Mouse (Mus musculus) thymus, postnatal 36 days (tissue): ENCODE measurements at regions not wholly inside any gene's neighbourhood (a gene's known extent, or its start where the extent isn't known, plus 50 kb on each side); places are given as distances from the start of the nearest gene placed in this dataset.
A peak's percentile ranks its signal among the peaks of the same experiment; 100 is the strongest.

ENCODE experiments used
- DNase-seq, 2 experiments: peaks; one replicate each; pipeline ENCODE4 v3.0.0; 2022; ENCODE audit warnings: mixed read lengths in 2 of 2

DNA sequence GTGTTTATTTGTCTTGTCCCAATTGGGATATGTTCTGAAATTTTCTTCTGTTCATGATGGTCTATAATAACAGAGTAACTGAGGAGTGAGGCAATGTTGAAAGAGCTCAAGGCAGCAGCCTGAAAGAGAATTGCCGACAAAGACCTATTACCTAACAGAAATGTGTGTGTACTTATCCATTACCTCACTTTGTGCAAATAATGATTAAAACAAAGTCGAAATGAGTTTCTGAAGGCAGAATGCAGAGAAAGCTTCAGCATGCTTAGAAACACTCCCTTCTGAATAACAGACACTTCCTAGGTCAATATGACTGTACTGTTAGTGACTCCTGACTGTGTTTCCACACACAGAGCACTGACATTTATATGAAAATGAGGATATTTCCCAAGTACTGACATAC is 63.0 kb downstream of the Kbtbd8 start:
- no peak for DNase-seq

DNA sequence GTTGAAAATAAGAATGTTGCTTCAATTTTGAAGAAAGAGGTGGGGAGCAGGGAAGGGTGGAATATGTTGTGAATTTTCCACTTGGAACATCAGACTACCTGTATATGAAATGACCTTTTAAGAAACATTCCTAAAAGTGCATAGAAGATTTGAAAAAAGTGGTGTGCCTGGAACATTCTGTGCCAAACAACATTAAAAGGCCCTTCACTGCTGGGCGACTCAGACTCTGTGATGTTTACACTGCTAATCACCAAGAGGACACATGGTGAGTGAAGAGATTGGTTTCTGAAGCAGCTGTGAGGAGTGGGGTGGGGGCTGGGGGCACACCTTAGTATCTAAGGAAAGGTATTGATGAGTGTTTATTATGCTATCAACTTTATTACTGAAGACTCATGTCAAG is 65.2 kb downstream of the Kbtbd8 start:
- no peak for DNase-seq

DNA sequence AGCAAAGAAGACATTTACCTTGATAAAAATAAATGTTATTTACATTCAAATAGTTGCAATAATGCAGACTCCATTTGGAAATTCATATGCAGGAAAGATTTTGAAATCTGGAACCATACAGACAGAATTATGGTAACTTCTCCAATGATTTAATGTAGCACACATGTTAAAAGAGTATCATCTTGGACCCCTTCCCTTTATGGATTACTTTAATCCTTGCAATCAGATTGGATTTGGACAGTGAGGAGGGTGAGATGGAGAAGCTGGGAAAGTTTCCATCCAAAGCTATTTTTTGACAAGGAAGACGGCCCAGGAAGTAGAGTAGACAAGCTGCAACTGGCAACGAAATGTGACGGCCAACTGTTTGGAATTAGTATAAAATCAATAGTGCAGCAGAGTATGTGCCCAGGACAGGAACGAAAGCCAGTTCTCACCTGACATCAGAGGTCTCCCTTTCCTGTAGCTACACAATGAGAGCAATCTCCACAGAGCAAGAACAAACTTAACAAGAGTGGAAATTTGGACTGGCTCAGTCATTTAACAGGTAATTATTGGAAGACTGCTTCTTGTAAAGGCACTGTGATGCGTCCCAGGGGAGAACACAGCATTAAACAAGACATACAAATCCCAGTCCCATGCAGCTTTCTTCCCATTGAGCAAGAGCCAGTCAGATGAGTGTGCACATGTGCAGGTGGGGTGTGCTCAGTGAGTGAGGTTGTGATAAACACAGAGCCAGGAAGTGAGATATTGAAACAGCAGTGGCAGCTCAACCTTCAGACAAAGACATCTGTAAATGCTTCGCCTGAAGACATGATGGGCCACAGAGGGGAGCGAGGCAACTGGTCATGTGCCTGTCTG is 68.3 kb downstream of the Kbtbd8 start:
- DNase-seq: no peak

DNA sequence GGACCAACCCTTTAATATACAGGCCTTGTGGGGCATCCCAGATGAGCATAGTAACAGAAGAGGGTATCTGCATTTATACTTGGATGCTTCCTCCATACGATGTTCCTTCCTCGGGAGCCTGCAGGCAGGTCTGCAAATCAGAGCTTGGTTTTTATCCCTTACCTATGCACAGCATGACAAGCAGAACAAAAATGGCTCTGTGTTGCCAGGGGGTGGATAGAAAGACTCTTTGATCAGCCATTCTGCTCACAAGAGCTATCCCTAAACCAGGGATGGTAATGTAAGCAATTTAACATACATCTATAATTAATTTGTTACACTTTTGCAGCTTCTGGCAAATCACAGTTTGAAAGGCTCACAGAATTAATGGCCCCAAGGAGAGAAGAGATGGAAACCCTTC is 79.6 kb downstream of the Kbtbd8 start:
- no peak for DNase-seq

DNA sequence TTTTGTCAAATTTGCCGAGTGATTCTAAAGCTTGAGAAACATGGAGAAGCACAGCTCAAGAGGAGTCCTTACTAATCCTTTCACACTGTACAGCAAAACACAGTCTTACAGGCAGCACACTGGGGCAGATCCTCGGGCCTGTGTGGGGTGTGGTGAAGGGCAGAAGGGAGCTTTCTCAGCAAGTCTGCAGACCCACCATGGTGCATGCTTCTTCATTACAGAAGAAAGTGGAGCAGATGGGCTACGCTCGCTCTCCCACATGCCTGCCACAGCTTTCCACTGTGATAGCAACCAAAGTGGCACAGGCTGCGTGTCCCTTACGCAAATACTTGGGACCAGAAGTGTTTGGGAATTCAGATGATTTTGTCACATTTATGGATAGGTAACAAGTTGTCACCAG is 81.6 kb downstream of the Kbtbd8 start:
- no peak for DNase-seq

DNA sequence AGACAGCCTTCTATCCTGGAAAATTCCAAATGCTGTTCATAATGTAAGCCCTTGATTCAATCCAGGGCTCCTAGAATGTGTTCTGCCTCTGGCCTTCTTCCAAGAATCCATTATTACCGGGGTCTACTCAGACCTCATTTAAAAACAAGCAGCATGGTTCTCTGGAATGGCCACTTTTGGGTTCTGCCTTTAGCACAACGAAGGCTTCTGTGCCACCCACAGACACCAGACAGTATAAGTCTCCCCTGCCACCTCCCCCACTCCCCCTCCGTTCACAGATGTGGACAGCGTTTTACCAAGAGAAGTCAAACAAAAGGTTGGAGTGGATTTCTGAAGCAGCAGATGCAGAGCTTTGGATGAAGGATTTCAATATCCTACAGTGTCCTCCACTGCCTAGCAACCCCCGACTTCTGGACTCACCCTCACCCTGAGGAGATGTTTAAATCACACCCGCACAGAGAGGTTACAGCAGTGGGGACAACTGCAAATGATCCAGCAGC is 85.3 kb downstream of the Kbtbd8 start:
- DNase-seq: no peak

DNA sequence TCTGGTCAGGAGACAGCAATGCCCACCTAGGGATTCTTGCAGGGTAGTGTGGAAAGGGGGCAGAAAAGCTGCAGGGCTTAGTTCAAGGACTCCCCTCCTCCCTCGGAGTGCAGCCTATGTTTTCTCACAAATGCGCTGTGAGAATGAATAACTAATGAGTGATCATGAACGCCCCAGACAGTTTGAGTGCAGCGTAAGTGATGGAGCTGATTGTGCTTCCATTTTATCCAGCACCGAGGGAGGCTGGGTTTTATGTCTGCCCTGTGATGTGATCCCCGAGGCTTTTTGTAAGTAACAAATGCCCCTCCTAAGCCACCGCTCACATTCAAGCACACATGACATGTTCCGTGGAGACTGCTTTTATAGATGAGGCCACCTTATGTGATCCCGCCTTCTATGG is 85.9 kb downstream of the Kbtbd8 start:
- no peak for DNase-seq

DNA sequence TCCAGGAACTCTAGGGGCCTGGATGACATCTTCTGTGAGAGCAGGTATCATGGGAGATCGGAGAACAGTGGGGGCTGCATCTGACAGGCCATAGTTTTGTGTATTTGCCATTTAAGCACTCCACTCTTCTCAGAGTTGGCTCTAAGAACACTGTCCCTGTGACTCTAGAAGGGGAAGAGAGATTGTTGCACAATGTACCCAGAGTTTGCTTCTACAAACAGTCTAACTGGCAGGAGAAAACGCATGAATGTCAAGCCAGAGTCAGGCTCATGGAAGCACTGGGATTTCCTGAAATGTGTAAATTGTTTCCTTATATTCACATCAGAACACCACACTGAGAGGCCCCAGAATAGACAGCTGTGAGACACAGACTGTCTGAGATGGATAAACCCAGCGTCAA is 87.2 kb downstream of the Kbtbd8 start:
- DNase-seq: no peak

DNA sequence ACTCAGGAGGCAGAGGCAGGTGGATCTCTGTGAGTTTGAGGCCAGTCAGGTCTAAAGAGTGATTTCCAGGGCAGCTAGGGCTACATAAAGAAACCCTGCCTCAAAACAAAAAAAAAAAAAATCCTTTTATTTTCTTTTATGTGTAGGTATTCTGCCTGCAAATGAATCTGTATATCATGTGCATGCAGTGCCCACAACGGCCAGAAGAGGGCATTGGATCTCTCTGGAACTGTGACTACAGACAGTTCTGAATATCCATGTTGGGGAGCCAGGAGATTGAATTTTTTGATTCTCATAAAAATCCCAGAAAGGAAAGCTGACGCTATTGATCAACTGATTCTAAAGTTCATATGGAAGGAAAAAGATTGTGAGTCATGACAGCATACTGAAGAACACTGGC is 90.0 kb downstream of the Kbtbd8 start:
- DNase-seq: peak; percentile 11 to 23

DNA sequence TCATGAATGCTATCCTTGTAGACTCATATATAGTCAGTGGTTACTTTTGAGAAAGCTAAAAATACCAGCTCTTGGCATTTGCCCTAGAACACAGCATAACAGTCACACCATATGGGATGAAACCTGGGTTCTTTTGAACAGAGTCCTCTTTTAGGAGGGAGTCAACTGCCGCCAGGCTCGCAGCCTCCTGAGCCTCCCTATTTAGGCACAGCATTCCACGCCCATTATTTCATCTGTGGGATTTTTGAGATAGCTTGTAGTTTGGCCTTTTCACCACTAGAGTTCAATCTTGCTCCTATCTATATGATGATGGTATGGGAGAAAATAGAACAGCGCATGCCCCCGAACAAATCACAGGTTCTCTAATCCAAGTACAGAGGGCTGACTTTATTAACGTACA is 100.4 kb downstream of the Kbtbd8 start:
- no peak for DNase-seq

DNA sequence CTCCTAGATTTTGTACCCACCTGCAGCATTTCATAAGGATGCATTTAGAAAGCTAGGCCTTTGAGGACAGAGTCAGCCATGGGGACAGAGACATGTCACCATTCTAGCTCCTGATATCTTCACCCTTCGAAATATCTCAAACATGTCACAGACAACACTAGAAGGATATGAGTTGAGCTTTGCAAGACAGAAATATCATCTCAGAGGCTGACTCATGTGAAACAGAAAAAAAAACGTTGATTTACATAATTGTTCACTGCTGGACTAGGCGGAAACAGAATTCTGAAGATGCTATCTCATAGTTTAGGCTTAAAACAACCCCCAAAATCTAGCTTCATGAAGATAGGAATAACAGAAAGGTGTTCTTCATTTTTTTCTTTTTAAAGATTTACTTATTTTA is 101.8 kb downstream of the Kbtbd8 start:
- no peak for DNase-seq

DNA sequence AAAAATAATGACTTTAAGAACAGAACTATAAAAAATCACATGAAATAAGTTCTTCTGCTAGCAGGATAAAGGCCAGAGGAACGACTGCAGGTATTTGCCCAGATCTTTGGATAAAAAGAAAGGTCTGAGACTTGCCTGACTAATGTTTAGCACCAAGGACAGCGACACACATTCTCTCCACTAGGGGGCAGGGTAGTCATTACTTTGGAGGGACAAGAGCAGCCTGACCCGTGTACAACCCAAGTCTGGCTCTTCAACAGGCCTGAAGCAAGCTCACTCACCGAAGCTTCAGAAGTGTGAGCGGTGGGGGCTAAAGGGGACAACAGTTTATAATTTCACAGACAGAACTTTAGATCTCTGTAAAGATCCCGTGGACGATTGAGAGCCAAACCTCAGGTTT is 98.4 kb upstream of the Gm10234 start:
- peak; percentile 36 to 48 for DNase-seq

DNA sequence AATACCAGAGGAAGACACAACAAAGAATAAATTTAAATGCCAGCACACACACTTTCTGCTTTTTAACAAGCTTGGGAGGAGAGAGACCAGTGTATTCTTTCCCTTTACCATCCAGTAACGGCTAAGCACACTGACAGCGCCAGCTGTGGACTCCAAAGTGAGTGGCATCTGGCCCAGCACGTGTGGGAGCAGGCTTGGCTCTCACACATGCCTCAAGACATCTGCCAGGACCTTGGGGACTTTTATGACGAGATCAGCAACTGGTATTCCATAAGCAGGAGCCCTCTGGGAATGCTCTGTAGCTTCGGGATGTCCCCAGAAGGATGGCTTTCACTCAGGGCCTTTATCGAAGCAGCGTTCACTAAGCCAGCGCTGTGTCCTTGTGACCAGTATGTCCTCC is 92.0 kb upstream of the Gm10234 start:
- no peak for DNase-seq

DNA sequence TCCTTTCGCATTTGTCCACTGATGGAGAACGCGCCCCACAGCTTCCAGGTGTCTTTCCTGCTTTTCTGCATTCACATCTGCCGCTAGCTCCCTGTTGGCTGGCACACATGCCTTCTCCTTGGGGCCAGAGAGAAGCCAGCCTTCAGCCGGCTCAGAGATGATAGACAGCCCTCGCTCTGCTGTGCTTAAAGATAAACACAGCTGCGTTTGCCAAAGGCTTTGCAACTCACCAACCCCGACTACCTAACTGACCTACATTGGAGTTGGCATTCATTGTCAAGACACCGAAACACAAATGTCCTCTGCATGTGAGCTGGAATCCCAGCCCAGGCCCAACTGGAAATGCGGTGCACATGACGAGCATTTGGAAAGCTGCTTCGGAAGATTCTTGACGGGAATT is 87.2 kb upstream of the Gm10234 start:
- DNase-seq: no peak

DNA sequence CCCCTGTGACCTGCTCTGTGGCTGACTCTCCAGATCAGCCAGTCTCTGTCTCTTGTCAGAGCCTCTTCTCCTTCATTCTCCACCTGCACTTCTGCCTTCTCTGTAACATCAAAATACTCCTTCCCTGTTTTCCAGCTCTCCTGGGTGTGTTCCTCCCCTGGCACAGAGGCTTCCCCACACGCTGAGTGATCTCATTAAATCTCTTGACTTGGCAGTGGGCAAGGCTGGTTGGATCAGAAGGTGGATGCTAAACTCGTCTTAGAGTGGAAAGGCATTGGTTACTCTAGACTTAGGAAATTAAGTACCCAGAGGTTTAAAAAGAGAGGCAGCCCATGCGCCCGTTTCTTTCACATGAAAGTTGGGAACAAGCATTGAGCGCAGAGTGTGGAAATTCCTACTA is 78.3 kb upstream of the Gm10234 start:
- DNase-seq: no peak

DNA sequence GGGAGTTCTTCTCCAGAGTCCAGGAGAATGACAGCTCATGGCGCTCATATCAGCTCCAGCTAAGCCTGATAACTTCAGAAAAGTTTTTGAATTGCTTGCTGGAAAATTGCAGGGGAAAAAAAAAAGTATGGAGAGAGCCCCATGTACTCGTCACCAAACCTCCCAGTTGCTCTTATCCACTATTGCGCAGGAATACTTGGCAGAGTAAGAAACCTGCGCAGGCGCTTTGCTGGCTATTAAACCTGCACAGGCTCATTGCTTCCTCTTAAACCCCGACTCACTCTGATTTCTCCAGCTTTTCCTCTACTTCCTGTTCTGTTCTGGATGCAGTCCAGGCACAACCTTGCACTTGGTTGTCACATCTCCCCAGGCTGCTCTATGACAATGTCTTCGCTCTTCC is 77.0 kb upstream of the Gm10234 start:
- DNase-seq: no peak

DNA sequence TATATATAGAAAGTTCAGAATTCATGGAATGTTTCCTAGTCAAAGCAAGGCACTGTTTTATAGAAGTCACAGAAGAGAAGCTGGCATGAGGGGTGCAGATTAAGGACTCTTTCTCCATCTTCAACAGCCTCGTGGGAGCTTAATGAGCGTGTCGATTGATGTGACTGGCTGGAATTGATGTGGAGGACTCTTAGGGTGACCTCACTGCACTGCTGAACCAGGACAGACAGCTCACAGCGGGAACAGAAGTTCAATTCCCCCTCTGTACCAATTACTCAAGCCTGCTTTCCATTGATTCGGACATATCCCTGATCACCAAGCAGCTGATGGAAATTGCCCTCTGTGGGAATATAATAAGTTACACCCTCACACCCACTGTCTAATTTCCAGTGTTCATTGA is 65.6 kb upstream of the Gm10234 start:
- DNase-seq: no peak

DNA sequence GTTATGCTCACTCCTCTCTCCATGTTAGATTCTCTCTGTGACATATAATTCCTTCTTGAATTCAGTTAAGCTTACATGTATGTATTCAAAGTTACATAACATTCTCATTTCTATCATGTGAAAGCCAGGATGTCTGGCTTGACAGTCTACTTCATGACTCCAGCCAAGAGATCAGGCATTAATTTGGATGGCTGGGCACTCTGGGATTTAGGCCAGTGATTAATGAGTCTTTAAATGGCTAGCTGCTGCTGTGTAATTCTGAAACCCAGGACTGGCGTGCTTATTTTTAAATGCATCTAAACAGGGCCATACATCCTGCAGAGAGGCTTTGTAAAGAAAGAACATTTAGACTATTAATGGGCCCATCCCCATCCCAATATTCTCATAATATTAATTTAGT is 60.9 kb upstream of the Gm10234 start:
- no peak for DNase-seq

DNA sequence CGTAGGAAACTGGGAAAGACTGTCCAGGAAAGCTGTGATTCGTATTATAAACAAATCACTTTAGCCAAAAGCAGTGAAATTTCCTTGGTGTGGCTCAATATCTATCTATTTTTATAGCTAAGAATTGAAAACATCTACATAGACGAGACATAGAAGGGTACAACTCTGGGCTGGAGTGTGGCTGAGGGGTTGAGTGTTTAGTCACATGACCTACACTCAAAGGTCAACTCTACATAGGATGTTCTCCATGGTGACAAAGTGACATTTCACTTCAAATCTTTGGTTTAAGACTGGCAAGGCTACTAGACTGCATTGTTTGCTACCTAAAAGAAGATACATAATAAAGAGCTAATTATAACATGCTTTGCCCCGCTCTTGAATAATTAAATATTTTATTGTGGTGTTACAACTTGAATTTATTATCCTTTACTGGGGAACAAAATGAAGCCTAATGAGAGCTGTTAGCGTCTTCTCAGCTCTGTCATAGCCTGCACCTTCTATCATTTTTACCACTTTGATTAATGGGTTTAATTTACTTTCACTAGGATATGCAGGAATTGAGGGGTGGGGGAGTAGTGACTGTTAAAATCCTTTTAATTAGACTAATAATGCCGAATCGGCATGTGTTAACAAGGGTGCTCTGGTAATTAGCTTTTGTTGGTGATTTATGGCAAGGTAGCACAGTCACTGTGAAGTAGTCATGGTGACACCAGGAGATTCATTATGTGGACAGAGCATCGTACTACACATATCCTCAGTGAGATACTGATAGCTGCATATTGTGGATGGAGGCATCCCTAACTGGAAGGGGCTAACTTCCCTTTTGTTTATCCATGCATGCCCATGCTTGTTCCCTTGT is 57.7 kb upstream of the Gm10234 start:
- no peak for DNase-seq

DNA sequence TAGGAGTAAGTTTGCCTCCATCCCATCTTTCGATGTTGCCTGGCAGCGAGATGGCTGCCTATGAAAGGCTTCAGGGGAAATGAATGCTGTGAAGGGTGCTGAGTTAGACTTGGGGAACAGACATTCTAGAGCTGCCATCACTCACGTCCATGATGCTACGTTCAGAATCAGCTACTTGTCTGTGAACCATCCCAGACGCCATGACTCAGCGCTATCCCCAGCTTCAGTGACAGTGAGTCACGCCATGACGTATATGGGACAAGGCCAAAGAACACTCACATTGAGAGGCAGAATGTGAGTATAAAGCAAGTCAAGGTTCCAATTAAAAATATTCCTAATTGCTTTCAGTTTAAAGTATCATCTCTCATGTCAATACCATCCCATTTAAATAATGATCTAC is 52.4 kb upstream of the Gm10234 start:
- DNase-seq: no peak
